ENCODE assay signal across 22 mouse cellular contexts in the genomic region with DNA sequence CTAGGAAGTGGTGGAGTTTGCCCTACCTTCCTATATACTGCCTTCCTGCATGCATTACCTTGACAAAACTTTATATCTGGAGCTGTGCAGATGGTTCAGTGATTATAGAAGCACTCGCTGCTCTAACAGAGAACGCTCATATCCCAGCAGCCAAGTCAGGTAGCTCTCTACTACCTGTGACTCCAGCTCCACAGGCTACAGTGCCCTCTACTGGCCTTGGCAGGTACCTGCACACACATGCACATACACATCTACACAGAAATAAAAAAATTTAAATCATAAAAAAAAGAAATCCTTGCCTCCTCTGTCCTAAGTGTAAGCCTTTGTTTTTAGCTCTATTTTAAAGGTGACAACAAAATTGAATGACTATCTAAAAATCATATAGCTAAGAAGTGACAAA. TPM values are rescaled to one million over a fixed set of nuclear protein-coding genes. Genes with fewer than 3 reads are reported as not detected.
DNase-seq lines count a peak whose midpoint lies in the region; ATAC-seq and TF ChIP-seq lines count a peak whose summit lies in the region.
"Had no signal": no experiment of that assay in that cellular context is flagged by ENCODE, and none has a peak within 500 bp of the region (broad histone marks: within the 10 kb centered on the region; RNA-seq: fewer than 3 reads in every experiment).

No protein-coding gene starts in this region.

- no peak overlapping the region for H3K4me2 ChIP-seq in liver, embryonic 14.5 days (ENCODE audit: low read depth)
- H3K4me2 ChIP-seq in liver, embryonic 12.5 days: no peak overlapping the region
- H3K4me2 ChIP-seq: midbrain, embryonic 13.5 days had no signal

- no peaks in the 10 kb centered on the region for H3K4me1 ChIP-seq in heart, adult 2 months (ENCODE audit: control insufficient read depth, insufficient read depth, low read length)
- H3K4me1 ChIP-seq in liver, embryonic 14.5 days (replicated peaks; ENCODE audit: control insufficient read depth in 2 of 2, insufficient read depth in 2 of 2, low read length in 1 of 2): peaks cover 0 to 2% of the 10 kb centered on the region in 2 experiments; a peak in 2 of 4 replicates
- no peaks in the 10 kb centered on the region for H3K4me1 ChIP-seq in liver, embryonic 12.5 days
- H3K4me1 ChIP-seq in MEL (ENCODE audit: control insufficient read depth in 1 of 2, insufficient read depth in 2 of 2, low read length in 2 of 2): no peaks in the 10 kb centered on the region
- H3K4me1 ChIP-seq: forebrain, embryonic 10.5 days; hindbrain, embryonic 10.5 days; midbrain, embryonic 13.5 days had no signal

- no peak for TF ChIP-seq POLR2A in heart, adult 2 months (IDR thresholded peaks at IDR 0.05; ENCODE audit: insufficient read depth, low read depth, low read length)
- TF ChIP-seq POLR2A in MEL (IDR thresholded peaks at IDR 0.05; ENCODE audit: control insufficient read depth in 1 of 2, insufficient read depth in 1 of 2, low read depth in 1 of 2, low read length in 2 of 2, poor library complexity in 1 of 2): no peak
- no peak for TF ChIP-seq POLR2A in brain, embryonic 14.5 days (IDR thresholded peaks at IDR 0.05; ENCODE audit: borderline replicate concordance, extremely low read depth, insufficient read depth, insufficient read length, poor library complexity, severe bottlenecking)

- intact Hi-C loops in heart, adult 2 months (cut with DNase I): no loop called here
- intact Hi-C loops in heart, postnatal 36 days (cut with DNase I): no loop called here

- H3K36me3 ChIP-seq in heart, adult 2 months (ENCODE audit: control insufficient read depth, insufficient read depth, low read length): no peaks in the 10 kb centered on the region
- H3K36me3 ChIP-seq in liver, embryonic 14.5 days (replicated peaks; ENCODE audit: control insufficient read depth, insufficient read depth, low read depth): no peaks in the 10 kb centered on the region
- no peaks in the 10 kb centered on the region for H3K36me3 ChIP-seq in liver, embryonic 12.5 days
- no peaks in the 10 kb centered on the region for H3K36me3 ChIP-seq in MEL (ENCODE audit: control insufficient read depth in 1 of 2, insufficient read depth in 2 of 2, low read length in 2 of 2)
- H3K36me3 ChIP-seq: forebrain, embryonic 10.5 days; hindbrain, embryonic 10.5 days; midbrain, embryonic 13.5 days had no signal

- no peak overlapping the region for H3K9ac ChIP-seq in heart, adult 2 months (ENCODE audit: low read depth, low read length)
- H3K9ac ChIP-seq in liver, embryonic 14.5 days (replicated peaks): no peak overlapping the region
- H3K9ac ChIP-seq in liver, embryonic 12.5 days: no peak overlapping the region
- H3K9ac ChIP-seq in MEL (ENCODE audit: control insufficient read depth, low read depth, low read length, poor library complexity, severe bottlenecking): no peak overlapping the region
- H3K9ac ChIP-seq: midbrain, embryonic 13.5 days had no signal

- 0 out of 2 replicates have a peak, but pooled peaks cover 1% of the 10 kb centered on the region for H3K27me3 ChIP-seq in heart, adult 2 months (ENCODE audit: control insufficient read depth, insufficient read depth, low read length)
- H3K27me3 ChIP-seq in liver, embryonic 14.5 days (ENCODE audit: control insufficient read depth, insufficient read depth, low read length): no peaks in the 10 kb centered on the region
- no peaks in the 10 kb centered on the region for H3K27me3 ChIP-seq in liver, embryonic 12.5 days (replicated peaks)
- no peaks in the 10 kb centered on the region for H3K27me3 ChIP-seq in MEL (ENCODE audit: control insufficient read depth in 1 of 2, insufficient read depth in 2 of 2, low read length in 2 of 2)
- H3K27me3 ChIP-seq: CH12.LX; midbrain, embryonic 13.5 days had no signal

- H3K9me3 ChIP-seq in liver, embryonic 14.5 days (ENCODE audit: control insufficient read depth, low read length): no peaks in the 10 kb centered on the region
- no peaks in the 10 kb centered on the region for H3K9me3 ChIP-seq in liver, embryonic 12.5 days (replicated peaks)
- no peaks in the 10 kb centered on the region for H3K9me3 ChIP-seq in MEL (replicated peaks; ENCODE audit: insufficient read depth, low read length)
- H3K9me3 ChIP-seq: midbrain, embryonic 13.5 days had no signal

- no peak for ATAC-seq in liver, embryonic 14.5 days (ENCODE audit: insufficient read depth)
- ATAC-seq in liver, embryonic 12.5 days: no peak
- ATAC-seq: midbrain, embryonic 13.5 days had no signal

- no peak for TF ChIP-seq RAD21 in MEL (IDR thresholded peaks at IDR 0.05; ENCODE audit: low read depth, low read length)

- no peak for DNase-seq in heart, adult 2 months
- DNase-seq in heart, postnatal 36 days: no peak
- no peak for DNase-seq in liver, embryonic 14.5 days (ENCODE audit: low read depth in 3 of 3, low spot score in 3 of 3)
- no peak for DNase-seq in MEL (ENCODE audit: low read depth, low spot score)
- no peak for DNase-seq in brain, embryonic 14.5 days (ENCODE audit: low read depth)
- DNase-seq in cerebellum, adult 11 months: no peak
- DNase-seq: adrenal gland, postnatal 14 days; cerebellum, adult 8-10 months; heart, adult 18-20 months; kidney, adult 9 months; liver; thymus, adult 18-20 months had no signal

- TF ChIP-seq CTCF in heart, adult 2 months (IDR thresholded peaks at IDR 0.05): peak; percentile 27; the same call in 1 of the 2 replicates
- peak; percentile 44 for TF ChIP-seq CTCF in liver, embryonic 14.5 days (IDR thresholded peaks at IDR 0.05; ENCODE audit: low read depth)
- peak in 2 of 3 experiments; percentile 1 to 28; a peak in 1 of 6 replicates for TF ChIP-seq CTCF in MEL (IDR thresholded peaks at IDR 0.05 in 2 of 3, conservative IDR thresholded peaks at IDR 0.05 in 1 of 3; ENCODE audit: control insufficient read depth in 1 of 3, insufficient read depth in 1 of 3, low read depth in 2 of 3, low read length in 3 of 3, poor library complexity in 1 of 3, severe bottlenecking in 1 of 3)
- peak; percentile 2; the same call in 1 of the 2 replicates for TF ChIP-seq CTCF in brain, embryonic 14.5 days (IDR thresholded peaks at IDR 0.05; ENCODE audit: borderline replicate concordance, extremely low read depth, insufficient read depth, insufficient read length)

- no peak overlapping the region for H3K4me3 ChIP-seq in heart, adult 2 months
- no peak overlapping the region for H3K4me3 ChIP-seq in liver, embryonic 14.5 days (ENCODE audit: insufficient read depth in 1 of 2, low read depth in 2 of 2, low read length in 2 of 2)
- no peak overlapping the region for H3K4me3 ChIP-seq in liver, embryonic 12.5 days
- H3K4me3 ChIP-seq in MEL (ENCODE audit: control insufficient read depth in 1 of 2, insufficient read depth in 1 of 2, low read depth in 2 of 2, low read length in 2 of 2): no peak overlapping the region
- H3K4me3 ChIP-seq: forebrain, embryonic 10.5 days; hindbrain, embryonic 10.5 days; midbrain, embryonic 13.5 days; myocyte had no signal

- 99% methylated on average over 2 of the region's 2 CpGs for WGBS in heart, adult 2 months
- 77% methylated on average over 2 of the region's 2 CpGs for WGBS in liver, embryonic 14.5 days (ENCODE audit: insufficient replicate concordance)
- WGBS in liver, embryonic 12.5 days (ENCODE audit: insufficient replicate concordance): 81% methylated on average over 2 of the region's 2 CpGs

- TF ChIP-seq EP300 in heart, adult 2 months (IDR thresholded peaks at IDR 0.05; ENCODE audit: insufficient read depth, low read depth, low read length): no peak
- TF ChIP-seq EP300 in liver, embryonic 14.5 days (IDR thresholded peaks at IDR 0.05; ENCODE audit: low read depth): no peak
- no peak for TF ChIP-seq EP300 in MEL (IDR thresholded peaks at IDR 0.05; ENCODE audit: low read depth in 1 of 2, low read length in 2 of 2)

- no peak overlapping the region for H3K27ac ChIP-seq in heart, adult 2 months
- no peak overlapping the region for H3K27ac ChIP-seq in liver, embryonic 14.5 days
- H3K27ac ChIP-seq in liver, embryonic 12.5 days: no peak overlapping the region
- H3K27ac ChIP-seq in MEL (ENCODE audit: control insufficient read depth, low read depth, low read length): no peak overlapping the region
- H3K27ac ChIP-seq: forebrain, embryonic 10.5 days; hindbrain, embryonic 10.5 days; midbrain, embryonic 13.5 days had no signal

- no peaks in the 10 kb centered on the region for H3K79me2 ChIP-seq in heart, adult 2 months (replicated peaks; ENCODE audit: control insufficient read depth, insufficient read depth, low read length)
- no peaks in the 10 kb centered on the region for H3K79me2 ChIP-seq in MEL (ENCODE audit: control insufficient read depth, insufficient read depth, low read length, poor library complexity)

RNA-seq across cellular contexts. Expression of gene Pla2g7, which starts 29.8 kb away (rescaled TPM):
- total RNA-seq in heart, adult 2 months (2021): 1 to 10 TPM; 5.8 to 6.2 TPM
- 3.5 and 5.3 TPM in 2 replicates for polyA plus RNA-seq in heart, adult 2 months (2012; rRNA removed)
- 1 to 10 TPM; 6.9 to 9.9 TPM for total RNA-seq in heart, postnatal 36 days (2021)
- 4.0 and 5.0 TPM in 2 replicates for polyA plus RNA-seq in liver, embryonic 14.5 days (2012; rRNA removed)
- 9.9 and 10.7 TPM in 2 replicates for polyA plus RNA-seq in liver, embryonic 14.5 days (2014; fragmentation: Nextera tagmentation; extraction: Ambion mirVana)
- 3.6 TPM in 2 replicates for polyA plus RNA-seq in liver, embryonic 12.5 days (2016; fragmentation: Nextera tagmentation; extraction: Ambion mirVana)
- not detected in 2 replicates for total RNA-seq in MEL (2012; rRNA removed)
- polyA plus RNA-seq in MEL (2012; ENCODE audit: insufficient read depth in 1 of 2, insufficient read length in 2 of 2, low read depth in 1 of 2, low replicate concordance in 2 of 2, missing spikeins in 1 of 2): not detected
- polyA plus RNA-seq in brain, embryonic 14.5 days (2012; rRNA removed): 6.4 and 16.5 TPM in 2 replicates
- total RNA-seq: CH12.LX had no signal

RNA-seq across cellular contexts. Expression of gene Tdrd6, which starts 32.4 kb away (rescaled TPM):
- total RNA-seq in heart, adult 2 months (2021): not detected
- polyA plus RNA-seq in heart, adult 2 months (2012; rRNA removed): 0.02 and 0.03 TPM in 2 replicates
- not detected for total RNA-seq in heart, postnatal 36 days (2021)
- under 0.01 and 0.08 TPM in 2 replicates for polyA plus RNA-seq in liver, embryonic 14.5 days (2012; rRNA removed)
- polyA plus RNA-seq in liver, embryonic 14.5 days (2014; fragmentation: Nextera tagmentation; extraction: Ambion mirVana): 0.13 TPM in 1 of 2 replicates, not detected in the other
- polyA plus RNA-seq in liver, embryonic 12.5 days (2016; fragmentation: Nextera tagmentation; extraction: Ambion mirVana): not detected in 2 replicates
- total RNA-seq in MEL (2012; rRNA removed): not detected in 2 replicates
- polyA plus RNA-seq in MEL (2012; ENCODE audit: insufficient read depth in 1 of 2, insufficient read length in 2 of 2, low read depth in 1 of 2, low replicate concordance in 2 of 2, missing spikeins in 1 of 2): not detected
- polyA plus RNA-seq in brain, embryonic 14.5 days (2012; rRNA removed): 0.83 and 1.6 TPM in 2 replicates
- total RNA-seq: adrenal gland, postnatal 14 days; CH12.LX; gastrocnemius, adult 8-10 months; heart, adult 18-20 months; megakaryocyte progenitor cell, adult 5-6 weeks had no signal
- polyA plus RNA-seq: large intestine, adult 2 months; lung, embryonic 16.5 days had no signal

RNA-seq across cellular contexts. Expression of gene Ankrd66, which starts 54.3 kb away (rescaled TPM):
- total RNA-seq in heart, adult 2 months (2021): not detected
- polyA plus RNA-seq in heart, adult 2 months (2012; rRNA removed): 0.25 TPM in 1 of 2 replicates, not detected in the other
- not detected for total RNA-seq in heart, postnatal 36 days (2021)
- polyA plus RNA-seq in liver, embryonic 14.5 days (2012; rRNA removed): 0.05 and 0.07 TPM in 2 replicates
- polyA plus RNA-seq in liver, embryonic 14.5 days (2014; fragmentation: Nextera tagmentation; extraction: Ambion mirVana): 0.10 TPM in 1 of 2 replicates, not detected in the other
- polyA plus RNA-seq in liver, embryonic 12.5 days (2016; fragmentation: Nextera tagmentation; extraction: Ambion mirVana): not detected in 2 replicates
- not detected in 2 replicates for total RNA-seq in MEL (2012; rRNA removed)
- not detected for polyA plus RNA-seq in MEL (2012; ENCODE audit: insufficient read depth in 1 of 2, insufficient read length in 2 of 2, low read depth in 1 of 2, low replicate concordance in 2 of 2, missing spikeins in 1 of 2)
- 0.53 and 0.82 TPM in 2 replicates for polyA plus RNA-seq in brain, embryonic 14.5 days (2012; rRNA removed)
- total RNA-seq: adrenal gland, postnatal 14 days; CH12.LX; gastrocnemius, adult 8-10 months; megakaryocyte progenitor cell, adult 5-6 weeks had no signal
